Mouse (Mus musculus) brain, embryonic 14.5 days (tissue): ENCODE data around the gene Wbp2.

Experiments
- CTCF ChIP-seq: fragments of 200-500 bp; IDR thresholded peaks from 2 replicates; pipeline ENCODE4 v1.5.1; 2012; ENCODE audit warnings: inconsistent platforms, mild to moderate bottlenecking, moderate library complexity, borderline replicate concordance; ENCODE audit not compliant: insufficient read depth, insufficient read length; ENCODE audit errors: extremely low read depth
- POLR2A ChIP-seq: fragments of 200-500 bp; IDR thresholded peaks from 2 replicates; pipeline ENCODE4 v1.6.1; 2012; ENCODE audit warnings: mild to moderate bottlenecking, inconsistent platforms, borderline replicate concordance; ENCODE audit not compliant: poor library complexity, insufficient read depth, insufficient read length, severe bottlenecking; ENCODE audit errors: extremely low read depth

DNA sequence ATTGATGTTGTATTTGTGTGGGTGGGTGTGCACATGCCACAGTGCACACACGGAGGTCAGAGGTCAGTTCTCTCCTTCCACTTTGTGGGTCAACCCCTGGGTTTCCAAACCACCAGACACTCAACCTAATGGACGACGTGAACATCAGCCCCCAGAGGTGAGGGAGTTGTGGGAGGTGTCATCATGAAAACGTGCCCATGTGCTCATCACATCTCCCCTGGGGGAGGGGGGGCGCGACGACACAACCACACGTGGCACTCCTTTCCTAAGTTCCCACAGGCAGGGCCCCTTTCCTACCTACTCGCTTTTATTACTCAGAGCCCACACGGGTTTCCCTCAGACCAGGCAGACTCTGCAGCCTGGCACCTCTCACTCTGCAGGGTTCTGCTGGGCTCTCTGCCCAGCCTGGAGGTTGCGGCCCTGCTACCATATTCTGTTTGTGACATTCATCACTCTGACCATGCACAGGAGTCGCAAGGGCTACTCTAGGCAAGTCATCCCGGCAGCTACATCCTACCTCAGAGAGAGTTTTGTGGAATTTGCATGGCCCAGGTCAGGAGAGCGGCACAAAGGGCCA lies 3.6 kb downstream of the Wbp2 start:
- TF ChIP-seq CTCF (no peak), POLR2A (no peak)
